Mouse (Mus musculus) erythroblast, embryonic 14.5 days (primary cell): ENCODE measurements around the gene Rhbg.

Source experiments
- GATA1 ChIP-seq: IDR thresholded peaks from 2 replicates; pipeline ENCODE4 v1.6.1; 2012; ENCODE audit warnings: low read length, inconsistent platforms, mixed read lengths
- TAL1 ChIP-seq: IDR thresholded peaks from 3 replicates; pipeline ENCODE4 v1.6.1; 2012; ENCODE audit warnings: low read length, inconsistent platforms, mixed read lengths

- TF ChIP-seq GATA1 (no peak), TAL1 (no peak)
These were observed 37.5 kb upstream of the Rhbg start for GRCm38 (mm10) chr3:88291970-88292369.
